Mouse (Mus musculus) left cerebral cortex, postnatal 4 days (tissue): ENCODE data around the gene Gm15217. TPM values are rescaled to one million over a fixed set of nuclear protein-coding genes. Genes with fewer than 3 reads are reported as not detected.

Source experiments
- DNase-seq: peaks from one replicate; pipeline ENCODE4 v3.0.0-alpha.2; 2022
- intact Hi-C: fragments of 180-260 bp; cut with DNase I; formaldehyde crosslinking; loops from one replicate; pipeline ENCODE4 v1.15.1; 2025
- total RNA-seq, 2 experiments: library from RNA; stranded (reverse); gene quantifications; 2 replicates each; pipeline ENCODE4 v1.2.3; 2021

Gm15217 gene
- total RNA-seq, 2 experiments from 2014 or later: not detected

DNA sequence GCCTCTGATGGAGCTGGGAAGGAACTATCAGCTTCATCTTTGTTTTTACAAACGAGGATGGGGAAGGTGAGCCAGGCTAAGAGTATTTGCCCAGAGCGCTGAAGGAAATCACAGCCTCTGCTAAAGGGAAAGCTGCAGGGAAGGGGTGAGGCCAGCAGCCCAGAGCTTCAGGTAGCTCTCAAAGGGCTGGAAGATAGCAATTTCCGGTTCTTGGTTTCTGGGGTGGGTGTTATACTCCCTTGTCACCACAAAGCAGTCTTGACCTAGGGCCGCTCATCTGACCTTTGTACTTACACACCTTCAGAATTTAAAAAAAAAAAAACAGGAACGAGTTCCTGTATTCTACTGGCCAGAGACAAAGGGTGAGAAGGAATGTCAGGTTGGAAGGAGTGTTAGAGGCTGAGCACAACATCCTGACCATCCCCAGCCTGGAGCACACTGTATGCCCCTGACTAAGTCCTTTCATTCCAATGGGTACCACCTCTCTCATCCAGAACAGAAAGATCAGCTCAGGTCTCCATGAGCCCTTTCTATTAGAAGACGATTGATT lies 12.5 kb downstream of the Gm15217 start:
- DNase-seq: no peak
- intact Hi-C loops: no loop called here

DNA sequence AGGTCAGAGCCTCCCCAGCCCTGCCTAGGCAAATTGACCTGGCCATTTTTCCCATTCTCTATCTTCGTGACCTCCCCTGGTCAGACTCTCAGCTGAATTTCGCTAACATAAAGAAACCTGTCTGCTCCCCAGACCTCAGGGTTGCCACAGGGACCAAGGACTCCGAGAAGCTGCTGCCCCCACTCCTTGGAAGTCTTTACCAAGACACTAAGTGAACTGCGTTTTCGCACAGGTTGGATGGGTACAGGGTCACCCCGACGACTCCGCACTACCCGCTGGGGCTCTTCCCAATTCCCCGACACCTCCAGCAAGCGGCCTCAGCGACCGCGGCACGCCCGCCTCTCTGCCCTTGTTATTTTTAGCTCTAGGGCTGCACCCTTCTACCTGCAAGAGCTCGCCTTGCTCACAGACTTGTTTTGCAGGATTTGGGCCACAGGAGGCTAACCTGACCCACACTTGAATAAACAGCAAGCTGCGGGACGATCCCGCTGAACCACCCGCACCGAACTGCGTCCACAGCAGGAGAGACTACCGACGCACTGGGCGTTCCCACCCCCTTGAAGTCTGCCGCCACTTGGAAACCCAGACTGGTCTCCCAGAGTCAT lies 19.0 kb downstream of the Gm15217 start:
- intact Hi-C loops: no loop called here
- DNase-seq: no peak

DNA sequence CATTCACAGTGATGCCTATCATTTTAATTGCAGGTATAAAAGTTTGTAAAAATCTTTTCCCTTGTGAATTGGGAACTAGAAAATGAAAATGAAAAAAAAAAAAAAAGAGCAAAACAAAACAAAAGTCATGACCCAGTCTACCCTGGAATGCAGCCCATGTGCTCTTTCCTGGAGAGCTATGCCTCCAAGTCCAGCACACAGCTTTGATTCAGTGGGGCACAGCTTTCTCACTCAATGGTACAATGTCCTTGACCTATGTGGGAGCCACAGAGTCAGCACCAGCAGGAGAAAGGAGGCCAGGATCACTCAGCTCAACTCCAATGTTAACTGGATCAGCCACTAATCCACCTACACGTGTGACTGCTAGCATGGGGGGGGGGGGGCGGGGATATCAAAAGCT lies 20.7 kb downstream of the Gm15217 start:
- intact Hi-C loops: no loop called here

DNA sequence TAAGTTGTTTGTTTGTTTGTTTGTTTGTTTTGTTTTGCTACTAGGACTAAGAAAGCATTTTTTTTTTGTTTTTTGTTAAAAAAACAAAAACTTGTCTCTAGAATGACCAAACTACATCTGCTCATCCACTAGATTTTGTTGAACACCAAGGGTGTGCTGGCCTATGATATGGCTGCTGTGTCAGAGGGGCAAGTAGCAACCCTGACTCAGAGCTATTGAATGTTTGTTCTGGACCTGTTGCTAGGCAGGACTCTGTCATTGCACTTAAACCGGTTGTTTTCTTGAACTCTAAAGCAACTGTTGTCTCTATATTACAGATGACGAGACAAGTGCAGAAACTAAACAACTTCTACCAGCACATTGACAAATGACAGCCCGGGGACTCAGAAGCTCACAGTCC lies 29.1 kb downstream of the Gm15217 start:
- intact Hi-C loops: no loop called here
- no peak for DNase-seq

More for the DNA sequence above, 20.7 kb downstream of the Gm15217 start:
- DNase-seq: no peak

DNA sequence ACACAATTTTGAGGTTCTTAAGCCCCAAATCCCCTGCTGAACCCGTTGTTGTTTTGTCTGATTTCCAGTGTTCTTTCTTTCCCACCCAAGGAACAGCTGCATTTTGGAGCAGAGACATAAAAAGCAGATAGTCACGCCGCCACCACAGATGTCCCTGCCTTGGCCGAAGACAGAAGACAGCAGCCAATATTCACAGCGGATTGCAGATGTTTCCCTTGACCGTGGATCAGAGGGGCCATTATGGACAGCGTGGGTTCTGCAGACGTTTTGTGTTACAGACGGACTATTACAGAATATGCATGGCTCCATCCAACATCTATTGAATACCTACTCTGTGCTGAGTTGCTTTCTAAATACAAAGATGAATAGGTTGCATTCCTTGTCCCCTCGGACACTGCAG lies 29.8 kb downstream of the Gm15217 start:
- intact Hi-C loops: no loop called here
- no peak for DNase-seq

DNA sequence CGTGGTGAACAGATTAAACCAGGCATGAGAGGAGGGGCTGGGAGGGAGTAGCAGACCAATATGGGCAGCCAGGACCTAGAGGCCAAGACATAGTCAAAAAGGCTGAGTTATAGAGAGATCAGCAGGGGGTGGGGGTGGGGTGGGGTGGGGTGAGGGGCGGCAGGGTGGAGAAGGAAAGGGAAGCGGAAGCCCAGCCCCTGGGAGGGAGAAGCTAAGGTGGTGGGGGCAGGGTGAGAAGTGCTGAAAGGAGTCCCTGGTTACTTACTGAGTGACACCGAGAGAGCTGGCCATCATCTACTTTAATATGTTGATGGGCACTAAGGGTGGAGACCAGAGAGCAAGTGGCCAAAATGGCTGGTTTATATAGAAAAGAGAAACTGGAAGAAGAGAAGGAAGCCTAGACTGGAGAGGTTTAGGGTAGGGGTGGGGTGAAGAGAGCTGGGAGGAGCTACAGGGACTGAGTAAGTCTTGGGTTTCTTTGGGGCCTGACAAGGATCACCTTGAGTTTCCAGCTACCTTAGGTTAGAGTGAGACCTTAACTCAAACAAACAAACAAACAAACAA lies 31.4 kb downstream of the Gm15217 start:
- intact Hi-C loops: no loop called here

DNA sequence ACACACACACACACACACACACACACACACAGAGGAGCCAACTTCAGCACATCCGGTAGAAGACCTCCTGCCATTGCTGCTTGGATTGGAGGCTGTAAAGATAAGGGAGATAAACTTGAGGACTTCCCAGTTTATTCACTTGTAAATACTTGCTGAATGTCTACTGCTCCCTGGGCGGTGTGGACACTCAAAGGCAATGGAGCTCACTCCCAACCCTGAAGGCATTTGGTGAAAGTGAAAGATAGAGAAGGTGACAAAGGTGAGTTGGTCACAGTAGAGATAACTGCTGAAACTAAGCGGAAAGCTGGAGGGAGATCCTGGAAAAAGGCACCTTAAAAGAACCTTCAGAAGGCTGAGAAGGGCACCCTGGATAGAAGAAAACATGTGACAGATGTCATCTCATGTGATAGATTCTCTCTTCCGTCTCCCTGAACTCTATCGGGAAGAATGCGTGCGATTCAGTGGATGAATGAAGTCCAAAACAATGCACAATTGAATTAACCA lies 33.3 kb downstream of the Gm15217 start:
- intact Hi-C loops: no loop called here
- no peak for DNase-seq

More for the DNA sequence above, 31.4 kb downstream of the Gm15217 start:
- no peak for DNase-seq

DNA sequence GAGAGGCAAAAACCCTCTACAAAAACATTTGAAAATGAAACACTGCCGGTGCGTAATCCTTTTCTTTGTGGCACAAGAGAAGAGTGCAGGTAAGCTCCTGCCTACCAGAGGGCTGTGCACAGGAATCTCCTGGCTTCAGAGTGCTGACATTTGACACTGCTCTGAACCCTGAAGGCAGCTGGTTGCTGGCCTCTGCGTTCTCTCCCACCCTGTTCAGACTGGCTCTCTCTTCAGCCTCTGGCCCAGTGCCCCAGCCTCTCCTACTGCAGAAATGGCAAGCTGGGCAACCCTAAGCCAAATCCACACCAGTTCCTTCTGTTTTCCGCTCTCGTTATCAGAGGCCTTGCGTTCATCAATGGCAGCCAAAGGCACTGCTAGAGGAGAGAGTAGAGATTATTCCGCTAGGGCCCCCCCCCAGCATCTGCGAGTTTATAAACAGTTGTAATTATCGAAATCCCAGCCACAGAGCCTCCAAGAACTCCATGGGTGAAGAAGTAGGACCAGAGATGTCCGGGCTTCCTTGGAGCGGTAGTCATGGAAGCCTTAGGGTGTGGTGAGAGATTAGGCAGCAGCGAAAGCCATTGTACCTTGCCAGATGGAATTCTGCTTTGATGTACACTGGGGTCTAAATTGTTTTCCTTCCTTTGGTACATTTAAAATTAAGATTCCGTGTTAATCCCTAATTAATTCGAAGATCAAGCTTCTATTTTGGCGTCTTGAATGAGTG lies 39.3 kb downstream of the Gm15217 start:
- no peak for DNase-seq
- intact Hi-C loops: no loop called here

DNA sequence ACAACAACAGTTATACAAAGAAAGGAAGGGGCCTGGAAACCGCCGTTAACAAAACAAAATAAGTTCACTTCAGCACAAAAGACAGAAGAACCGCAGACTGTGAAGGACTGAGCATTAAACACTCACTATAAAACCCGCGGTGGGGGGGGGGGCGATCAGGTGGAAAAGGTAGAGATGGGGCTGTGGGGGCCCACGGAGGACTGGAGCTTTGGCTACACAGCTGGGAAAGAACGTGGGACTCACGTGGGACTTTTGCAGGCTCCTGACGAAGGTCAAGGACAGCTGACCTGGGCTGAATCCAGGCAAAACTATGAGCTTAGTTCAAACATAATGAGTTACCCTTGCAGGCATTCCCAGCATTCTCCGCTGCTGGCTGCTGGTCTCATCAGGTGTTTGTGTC lies 40.1 kb downstream of the Gm15217 start:
- DNase-seq: no peak
- intact Hi-C loops: no loop called here

DNA sequence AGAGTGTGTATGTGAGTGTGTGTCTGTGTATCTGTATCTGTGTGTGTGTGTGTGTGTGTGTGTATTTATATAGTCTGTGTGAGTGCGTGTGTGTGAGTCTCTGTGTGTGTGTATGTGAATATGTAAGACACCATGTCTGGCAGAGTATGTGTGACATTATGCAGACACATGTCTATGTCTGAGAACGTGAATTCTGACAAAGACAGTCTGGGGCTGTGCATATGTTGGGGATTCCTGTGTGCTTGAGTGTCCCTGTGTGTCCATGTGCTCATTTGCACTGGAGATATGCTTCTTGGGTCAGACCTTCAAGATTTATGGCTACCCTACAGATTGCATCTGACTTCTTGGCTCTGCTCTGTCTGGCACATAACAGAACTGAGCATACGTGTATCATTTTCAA lies 42.6 kb downstream of the Gm15217 start:
- intact Hi-C loops: no loop called here

DNA sequence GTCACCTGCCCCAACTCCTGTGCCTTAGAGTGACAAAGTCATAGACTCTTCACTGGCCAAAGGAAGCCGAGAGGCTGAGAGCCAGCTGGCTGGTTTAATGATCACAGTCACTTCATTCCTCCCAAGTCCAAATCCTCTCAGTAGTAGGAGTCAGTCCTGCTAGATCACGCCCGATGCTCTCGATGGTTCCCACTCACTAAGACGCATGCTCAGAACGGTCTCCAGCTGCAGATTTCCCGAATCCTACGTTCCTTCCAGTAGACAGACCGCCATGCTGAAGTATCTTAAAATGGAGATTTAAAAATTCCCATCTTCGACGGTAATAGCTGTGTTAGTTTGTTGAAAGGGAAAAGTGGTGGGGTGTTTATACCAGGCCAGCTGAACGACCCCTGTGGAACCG lies 48.0 kb downstream of the Gm15217 start:
- DNase-seq: no peak
- intact Hi-C loops: no loop called here

More for the DNA sequence above, 42.6 kb downstream of the Gm15217 start:
- no peak for DNase-seq

DNA sequence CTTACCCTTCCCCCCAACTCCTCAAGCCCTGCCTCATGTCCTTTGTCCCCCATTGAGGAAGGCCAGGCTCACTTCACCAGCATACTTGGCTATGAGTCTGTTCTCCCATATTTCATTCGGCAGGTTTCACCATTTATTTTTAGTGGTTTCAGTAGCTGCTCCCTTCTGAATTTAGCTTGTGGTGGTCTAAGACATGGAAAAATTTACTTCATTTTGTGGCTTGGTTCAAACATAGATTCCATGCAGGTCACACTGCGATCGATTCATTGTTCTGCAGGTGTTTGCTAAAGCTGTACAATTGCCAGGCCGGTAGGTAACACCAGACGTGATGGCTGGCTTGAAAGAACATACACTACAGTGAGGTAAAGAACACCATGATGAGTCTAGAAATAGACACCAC lies 51.0 kb downstream of the Gm15217 start:
- intact Hi-C loops: no loop called here
- no peak for DNase-seq

Other genes starting within 250 kb of the Gm15217 start
- gene Bmp4, start 11.3 kb downstream of the Gm15217 start, total RNA-seq: 1 to 10 TPM; 6.1 to 7.1 TPM